Mouse (Mus musculus) thymus, postnatal 4 days (tissue): ENCODE measurements at regions not wholly inside any gene's neighbourhood (a gene's known extent, or its start where the extent isn't known, plus 50 kb on each side); places are given as distances from the start of the nearest gene placed in this dataset.

Source experiments
- DNase-seq: peaks from one replicate; pipeline ENCODE4 v3.0.0; 2021

- no peak for DNase-seq
These were observed 55.4 kb upstream of the Cdh4 start for GRCm38 (mm10) chr2:179386871-179387270.

GRCm38 (mm10) chr2:179390486-179390885 is 51.7 kb upstream of the Cdh4 start:
- DNase-seq: no peak

- DNase-seq: no peak
These were observed 51.2 kb upstream of the Cdh4 start for GRCm38 (mm10) chr2:179390924-179391461.
